Mouse (Mus musculus): ENCODE data around the gene Lrrn2.

GRCm38 (mm10) chr1:132834037-132834436 lies 46.0 kb upstream of the Lrrn2 start:
- TF ChIP-seq CTCF (IDR thresholded peaks at IDR 0.05; ENCODE audit: borderline replicate concordance, insufficient read depth, low read length): no peak
- TF ChIP-seq POLR2A (IDR thresholded peaks at IDR 0.05; ENCODE audit: low read depth, low read length): no peak
